Mouse (Mus musculus): ENCODE results near the gene Zfp987. TPM values are rescaled to one million over a fixed set of nuclear protein-coding genes. Genes with fewer than 3 reads are reported as not detected.
"Not testable (repeated sequence)": the region's sequence is repeated elsewhere in the genome, so short reads cannot be mapped to it uniquely, and the experiment has no call there.

The Zfp987 gene
- not detected for polyA plus RNA-seq (2012; fragmentation: generic; extraction: Trizol)
- long read RNA-seq, experiment 1 = 0 reads
- long read RNA-seq, experiment 2 = 0 reads

- H3K27me3 ChIP-seq (ENCODE audit: control insufficient read depth, insufficient read depth, insufficient read length); H3K79me3 ChIP-seq (ENCODE audit: low read depth); H3K79me2 ChIP-seq (ENCODE audit: control insufficient read depth, insufficient read depth); H3K4me3 ChIP-seq (ENCODE audit: insufficient read depth, poor library complexity, severe bottlenecking); H3ac ChIP-seq (ENCODE audit: control insufficient read depth, insufficient read length, low read depth); H3K36me3 ChIP-seq (ENCODE audit: control insufficient read depth, insufficient read depth): not testable (repeated sequence)
Measured at GRCm38 (mm10) chr4:146096998-146097397, at the start of gene Zfp987. Zfp987 (plus strand) TSS chr4:146097298.

- H3ac ChIP-seq (ENCODE audit: control insufficient read depth, insufficient read length, low read depth); H3K79me3 ChIP-seq (ENCODE audit: low read depth); H3K27me3 ChIP-seq (ENCODE audit: control insufficient read depth, insufficient read depth, insufficient read length); H3K4me3 ChIP-seq (ENCODE audit: insufficient read depth, poor library complexity, severe bottlenecking); H3K79me2 ChIP-seq (ENCODE audit: control insufficient read depth, insufficient read depth); H3K36me3 ChIP-seq (ENCODE audit: control insufficient read depth, insufficient read depth): not testable (repeated sequence)
Measured at GRCm38 (mm10) chr4:146052536-146052935, 44.6 kb upstream of the Zfp987 start.

- H3K79me3 ChIP-seq (ENCODE audit: low read depth); H3K27me3 ChIP-seq (ENCODE audit: control insufficient read depth, insufficient read depth, insufficient read length); H3ac ChIP-seq (ENCODE audit: control insufficient read depth, insufficient read length, low read depth); H3K4me3 ChIP-seq (ENCODE audit: insufficient read depth, poor library complexity, severe bottlenecking); H3K36me3 ChIP-seq (ENCODE audit: control insufficient read depth, insufficient read depth); H3K79me2 ChIP-seq (ENCODE audit: control insufficient read depth, insufficient read depth): not testable (repeated sequence)
Measured at GRCm38 (mm10) chr4:146053445-146053844, 43.7 kb upstream of the Zfp987 start.

- Histone ChIP-seq H3K79me3 (ENCODE audit: low read depth) (no peaks in the 10 kb centered on the region), H3K4me3 (ENCODE audit: insufficient read depth, poor library complexity, severe bottlenecking) (no peak overlapping the region), H3K27me3 (ENCODE audit: control insufficient read depth, insufficient read depth, insufficient read length) (no peaks in the 10 kb centered on the region), H3ac (ENCODE audit: control insufficient read depth, insufficient read length, low read depth) (no peak overlapping the region), H3K79me2 (ENCODE audit: control insufficient read depth, insufficient read depth) (no peaks in the 10 kb centered on the region), H3K36me3 (ENCODE audit: control insufficient read depth, insufficient read depth) (no peaks in the 10 kb centered on the region)
- no peak for TF ChIP-seq CEBPB (IDR thresholded peaks at IDR 0.05; ENCODE audit: low read depth)
- no peak for TF ChIP-seq MYOD1 (IDR thresholded peaks at IDR 0.05; ENCODE audit: control insufficient read depth, insufficient read length, low read depth)
- TF ChIP-seq USF1 (IDR thresholded peaks at IDR 0.05; ENCODE audit: low read depth) = no peak
- TF ChIP-seq MAX (IDR thresholded peaks at IDR 0.05) = no peak
- no peak for TF ChIP-seq CTCF (IDR thresholded peaks at IDR 0.05; ENCODE audit: control insufficient read depth, insufficient read depth, insufficient read length)
- no peak for TF ChIP-seq MYOG (IDR thresholded peaks at IDR 0.05; ENCODE audit: control insufficient read depth, extremely low read depth, insufficient read length)
- TF ChIP-seq FOSL1 (IDR thresholded peaks at IDR 0.05; ENCODE audit: insufficient read depth, low read length, poor library complexity, severe bottlenecking) = no peak
Measured at GRCm38 (mm10) chr4:146055335-146055734, 41.8 kb upstream of the Zfp987 start.

- not testable (repeated sequence) for H3K27me3 ChIP-seq (ENCODE audit: control insufficient read depth, insufficient read depth, insufficient read length); H3K79me3 ChIP-seq (ENCODE audit: low read depth); H3K79me2 ChIP-seq (ENCODE audit: control insufficient read depth, insufficient read depth); H3K36me3 ChIP-seq (ENCODE audit: control insufficient read depth, insufficient read depth); H3ac ChIP-seq (ENCODE audit: control insufficient read depth, insufficient read length, low read depth); H3K4me3 ChIP-seq (ENCODE audit: insufficient read depth, poor library complexity, severe bottlenecking)
Measured at GRCm38 (mm10) chr4:146058646-146059045, 38.5 kb upstream of the Zfp987 start.

- not testable (repeated sequence) for H3K79me2 ChIP-seq (ENCODE audit: control insufficient read depth, insufficient read depth); H3K36me3 ChIP-seq (ENCODE audit: control insufficient read depth, insufficient read depth); H3K27me3 ChIP-seq (ENCODE audit: control insufficient read depth, insufficient read depth, insufficient read length); H3K79me3 ChIP-seq (ENCODE audit: low read depth); H3K4me3 ChIP-seq (ENCODE audit: insufficient read depth, poor library complexity, severe bottlenecking); H3ac ChIP-seq (ENCODE audit: control insufficient read depth, insufficient read length, low read depth)
Measured at GRCm38 (mm10) chr4:146059078-146059477, 38.0 kb upstream of the Zfp987 start.

GRCm38 (mm10) chr4:146059974-146060693 lies 37.0 kb upstream of the Zfp987 start:
- H3K4me3 ChIP-seq (ENCODE audit: insufficient read depth, poor library complexity, severe bottlenecking); H3K79me3 ChIP-seq (ENCODE audit: low read depth); H3ac ChIP-seq (ENCODE audit: control insufficient read depth, insufficient read length, low read depth); H3K27me3 ChIP-seq (ENCODE audit: control insufficient read depth, insufficient read depth, insufficient read length); H3K36me3 ChIP-seq (ENCODE audit: control insufficient read depth, insufficient read depth); H3K79me2 ChIP-seq (ENCODE audit: control insufficient read depth, insufficient read depth): not testable (repeated sequence)

GRCm38 (mm10) chr4:146061082-146061481 lies 36.0 kb upstream of the Zfp987 start:
- H3ac ChIP-seq (ENCODE audit: control insufficient read depth, insufficient read length, low read depth); H3K4me3 ChIP-seq (ENCODE audit: insufficient read depth, poor library complexity, severe bottlenecking); H3K79me3 ChIP-seq (ENCODE audit: low read depth); H3K79me2 ChIP-seq (ENCODE audit: control insufficient read depth, insufficient read depth); H3K27me3 ChIP-seq (ENCODE audit: control insufficient read depth, insufficient read depth, insufficient read length); H3K36me3 ChIP-seq (ENCODE audit: control insufficient read depth, insufficient read depth): not testable (repeated sequence)

GRCm38 (mm10) chr4:146062021-146062420 lies 35.1 kb upstream of the Zfp987 start:
- H3K79me3 ChIP-seq (ENCODE audit: low read depth); H3K27me3 ChIP-seq (ENCODE audit: control insufficient read depth, insufficient read depth, insufficient read length); H3K4me3 ChIP-seq (ENCODE audit: insufficient read depth, poor library complexity, severe bottlenecking); H3ac ChIP-seq (ENCODE audit: control insufficient read depth, insufficient read length, low read depth); H3K79me2 ChIP-seq (ENCODE audit: control insufficient read depth, insufficient read depth); H3K36me3 ChIP-seq (ENCODE audit: control insufficient read depth, insufficient read depth): not testable (repeated sequence)

- not testable (repeated sequence) for H3K79me3 ChIP-seq (ENCODE audit: low read depth); H3K79me2 ChIP-seq (ENCODE audit: control insufficient read depth, insufficient read depth); H3K27me3 ChIP-seq (ENCODE audit: control insufficient read depth, insufficient read depth, insufficient read length); H3K36me3 ChIP-seq (ENCODE audit: control insufficient read depth, insufficient read depth); H3ac ChIP-seq (ENCODE audit: control insufficient read depth, insufficient read length, low read depth); H3K4me3 ChIP-seq (ENCODE audit: insufficient read depth, poor library complexity, severe bottlenecking)
Measured at GRCm38 (mm10) chr4:146063001-146063400, 34.1 kb upstream of the Zfp987 start.

- H3ac ChIP-seq (ENCODE audit: control insufficient read depth, insufficient read length, low read depth) = not testable (repeated sequence)
Measured at GRCm38 (mm10) chr4:146063621-146064020, 33.5 kb upstream of the Zfp987 start.

More at GRCm38 (mm10) chr4:146063621-146064020, 33.5 kb upstream of the Zfp987 start:
- not testable (repeated sequence) for H3K36me3 ChIP-seq (ENCODE audit: control insufficient read depth, insufficient read depth); H3K79me3 ChIP-seq (ENCODE audit: low read depth); H3K27me3 ChIP-seq (ENCODE audit: control insufficient read depth, insufficient read depth, insufficient read length); H3K4me3 ChIP-seq (ENCODE audit: insufficient read depth, poor library complexity, severe bottlenecking); H3K79me2 ChIP-seq (ENCODE audit: control insufficient read depth, insufficient read depth)
